Mouse (Mus musculus) heart, embryonic 12.5 days (tissue): ENCODE measurements around the gene Robo2. TPM values are rescaled to one million over a fixed set of nuclear protein-coding genes. Genes with fewer than 3 reads are reported as not detected.

Experiments used
- ATAC-seq: fragments of 200-750 bp; cut with Nextera tagmentation; 2 replicates; pipeline ENCODE4 v1.8.0; 2017; ENCODE audit warnings: moderate TSS enrichment, moderate library complexity; ENCODE audit not compliant: insufficient number of reproducible peaks, low FRiP score
- H3K27ac ChIP-seq: fragments of 300-500 bp; sonication (generic); 2 replicates; pipeline ENCODE4 v1.5.1; 2016; ENCODE audit warnings: mild to moderate bottlenecking, moderate library complexity; ENCODE audit not compliant: poor library complexity, severe bottlenecking
- H3K27me3 ChIP-seq: fragments of 300-500 bp; sonication (generic); replicated peaks from 2 replicates; pipeline ENCODE4 v1.6.1; 2016; ENCODE audit warnings: mild to moderate bottlenecking, moderate library complexity
- H3K36me3 ChIP-seq: fragments of 300-500 bp; sonication (generic); 2 replicates; pipeline ENCODE4 v1.6.1; 2016; ENCODE audit warnings: mild to moderate bottlenecking, moderate library complexity
- H3K4me1 ChIP-seq: fragments of 300-500 bp; sonication (generic); replicated peaks from 2 replicates; pipeline ENCODE4 v1.6.1; 2016; ENCODE audit warnings: mild to moderate bottlenecking
- H3K4me2 ChIP-seq: fragments of 300-500 bp; sonication (generic); 2 replicates; pipeline ENCODE4 v1.6.1; 2016; ENCODE audit warnings: mild to moderate bottlenecking, moderate library complexity
- H3K4me3 ChIP-seq: fragments of 300-500 bp; sonication (generic); 2 replicates; pipeline ENCODE4 v1.5.1; 2016; ENCODE audit warnings: mild to moderate bottlenecking
- H3K9ac ChIP-seq: fragments of 300-500 bp; sonication (generic); 2 replicates; pipeline ENCODE4 v1.6.1; 2016; ENCODE audit warnings: mild to moderate bottlenecking, moderate library complexity
- H3K9me3 ChIP-seq: fragments of 300-500 bp; sonication (generic); replicated peaks from 2 replicates; pipeline ENCODE4 v1.6.1; 2016; ENCODE audit warnings: mild to moderate bottlenecking, moderate library complexity
- WGBS: fragments of 180-500 bp; shearing (Covaris S2); methylation state at CpG from one replicate; pipeline ENCODE4 v1.1.7; 2016; 5-methylcytosine and 5-hydroxymethylcytosine counted together
- polyA plus RNA-seq: library from polyadenylated mRNA; unstranded; fragments of >200 nt; fragmentation: Nextera tagmentation; extraction: Ambion mirVana; gene quantifications from 2 replicates; pipeline ENCODE4 v1.2.1, GENCODE M21; 2016

Gene Robo2
- polyA plus RNA-seq, 1 experiment from 2014 or later: 16.7 TPM

- WGBS: 79% methylated on average over 5 of the region's 5 CpGs
- Histone ChIP-seq H3K9me3 (no peaks in the 10 kb centered on the region), H3K4me1 (no peaks in the 10 kb centered on the region), H3K27me3 (no peaks in the 10 kb centered on the region), H3K27ac (no peak overlapping the region), H3K36me3 (no peaks in the 10 kb centered on the region), H3K4me2 (no peak overlapping the region), H3K4me3 (no peak overlapping the region), H3K9ac (no peak overlapping the region)
- no peak for ATAC-seq
These were observed 210.9 kb downstream of the Robo2 start for GRCm38 (mm10) chr16:74200705-74201104.

- Histone ChIP-seq H3K36me3 (no peaks in the 10 kb centered on the region), H3K9ac (no peak overlapping the region), H3K4me2 (no peak overlapping the region), H3K4me1 (no peaks in the 10 kb centered on the region), H3K4me3 (no peak overlapping the region), H3K9me3 (no peaks in the 10 kb centered on the region), H3K27me3 (no peaks in the 10 kb centered on the region), H3K27ac (no peak overlapping the region)
- ATAC-seq: no peak
- 73% methylated on average over 1 of the region's 1 CpGs for WGBS
These were observed 211.5 kb downstream of the Robo2 start for GRCm38 (mm10) chr16:74200024-74200703.

- H3K4me1 ChIP-seq: no peaks in the 10 kb centered on the region
- H3K27ac ChIP-seq: no peak overlapping the region
- 85% methylated on average over 8 of the region's 8 CpGs for WGBS
- H3K9me3 ChIP-seq: no peaks in the 10 kb centered on the region
- no peak overlapping the region for H3K4me2 ChIP-seq
- H3K9ac ChIP-seq: no peak overlapping the region
- ATAC-seq: no peak
- H3K27me3 ChIP-seq: no peaks in the 10 kb centered on the region
- H3K4me3 ChIP-seq: no peak overlapping the region
- H3K36me3 ChIP-seq: no peaks in the 10 kb centered on the region
These were observed 218.6 kb downstream of the Robo2 start for GRCm38 (mm10) chr16:74192979-74193554.

GRCm38 (mm10) chr16:74191621-74192020 is 220.0 kb downstream of the Robo2 start:
- Histone ChIP-seq H3K27ac (no peak overlapping the region), H3K9me3 (no peaks in the 10 kb centered on the region), H3K9ac (no peak overlapping the region), H3K4me3 (no peak overlapping the region), H3K36me3 (no peaks in the 10 kb centered on the region), H3K4me1 (no peaks in the 10 kb centered on the region), H3K27me3 (no peaks in the 10 kb centered on the region), H3K4me2 (no peak overlapping the region)
- no peak for ATAC-seq
- 75% methylated on average over 2 of the region's 2 CpGs for WGBS

- 84% methylated on average over 3 of the region's 3 CpGs for WGBS
- Histone ChIP-seq H3K27me3 (no peaks in the 10 kb centered on the region), H3K36me3 (no peaks in the 10 kb centered on the region), H3K9ac (no peak overlapping the region), H3K9me3 (no peaks in the 10 kb centered on the region), H3K4me1 (0 out of 2 replicates have a peak, but pooled peaks cover 6% of the 10 kb centered on the region), H3K27ac (no peak overlapping the region), H3K4me3 (no peak overlapping the region), H3K4me2 (no peak overlapping the region)
- no peak for ATAC-seq
These were observed 229.0 kb downstream of the Robo2 start for GRCm38 (mm10) chr16:74182509-74183113.

- WGBS: 82% methylated on average over 3 of the region's 3 CpGs
- Histone ChIP-seq H3K4me2 (no peak overlapping the region), H3K27ac (no peak overlapping the region), H3K9me3 (no peaks in the 10 kb centered on the region), H3K4me1 (0 out of 2 replicates have a peak, but pooled peaks cover 4% of the 10 kb centered on the region), H3K36me3 (no peaks in the 10 kb centered on the region), H3K9ac (no peak overlapping the region), H3K4me3 (no peak overlapping the region), H3K27me3 (no peaks in the 10 kb centered on the region)
- no peak for ATAC-seq
These were observed 239.0 kb downstream of the Robo2 start for GRCm38 (mm10) chr16:74172673-74173072.

- Histone ChIP-seq H3K4me3 (no peak overlapping the region), H3K9me3 (no peaks in the 10 kb centered on the region), H3K4me2 (no peak overlapping the region), H3K27ac (no peak overlapping the region), H3K9ac (no peak overlapping the region), H3K4me1 (0 out of 2 replicates have a peak, but pooled peaks cover 4% of the 10 kb centered on the region), H3K27me3 (no peaks in the 10 kb centered on the region), H3K36me3 (no peaks in the 10 kb centered on the region)
- WGBS: 89% methylated on average over 4 of the region's 4 CpGs
- ATAC-seq: no peak
These were observed 242.0 kb downstream of the Robo2 start for GRCm38 (mm10) chr16:74169642-74170041.

- 84% methylated on average over 7 of the region's 7 CpGs for WGBS
- Histone ChIP-seq H3K4me3 (no peak overlapping the region), H3K9me3 (no peaks in the 10 kb centered on the region), H3K4me1 (0 out of 2 replicates have a peak, but pooled peaks cover 4% of the 10 kb centered on the region), H3K9ac (no peak overlapping the region), H3K27ac (no peak overlapping the region), H3K27me3 (no peaks in the 10 kb centered on the region), H3K36me3 (no peaks in the 10 kb centered on the region), H3K4me2 (no peak overlapping the region)
- ATAC-seq: no peak
These were observed 242.5 kb downstream of the Robo2 start for GRCm38 (mm10) chr16:74169121-74169520.

- H3K27me3 ChIP-seq: no peaks in the 10 kb centered on the region
- no peak overlapping the region for H3K4me2 ChIP-seq
- no peak for ATAC-seq
- H3K36me3 ChIP-seq: no peaks in the 10 kb centered on the region
- 0 out of 2 replicates have a peak, but pooled peaks cover 4% of the 10 kb centered on the region for H3K4me1 ChIP-seq
- H3K4me3 ChIP-seq: no peak overlapping the region
- H3K9me3 ChIP-seq: no peaks in the 10 kb centered on the region
- no peak overlapping the region for H3K9ac ChIP-seq
- H3K27ac ChIP-seq: no peak overlapping the region
These were observed 243.8 kb downstream of the Robo2 start for GRCm38 (mm10) chr16:74167832-74168231.

- ATAC-seq: no peak
- WGBS: 83% methylated on average over 4 of the region's 4 CpGs
- Histone ChIP-seq H3K36me3 (no peaks in the 10 kb centered on the region), H3K4me1 (no peaks in the 10 kb centered on the region), H3K4me2 (no peak overlapping the region), H3K27ac (no peak overlapping the region), H3K4me3 (no peak overlapping the region), H3K9ac (no peak overlapping the region), H3K9me3 (no peaks in the 10 kb centered on the region), H3K27me3 (no peaks in the 10 kb centered on the region)
These were observed 249.6 kb downstream of the Robo2 start for GRCm38 (mm10) chr16:74162041-74162440.

- no peaks in the 10 kb centered on the region for H3K27me3 ChIP-seq
- H3K4me1 ChIP-seq: no peaks in the 10 kb centered on the region
- no peaks in the 10 kb centered on the region for H3K9me3 ChIP-seq
- no peak overlapping the region for H3K9ac ChIP-seq
- ATAC-seq: no peak
- H3K4me3 ChIP-seq: no peak overlapping the region
- no peaks in the 10 kb centered on the region for H3K36me3 ChIP-seq
- no peak overlapping the region for H3K27ac ChIP-seq
- H3K4me2 ChIP-seq: no peak overlapping the region
- WGBS: 81% methylated on average over 3 of the region's 3 CpGs
These were observed 252.4 kb downstream of the Robo2 start for GRCm38 (mm10) chr16:74159189-74159588.
